Mouse (Mus musculus) forebrain, embryonic 13.5 days (tissue): ENCODE data around the gene Ppat. TPM values are rescaled to one million over a fixed set of nuclear protein-coding genes. Genes with fewer than 3 reads are reported as not detected.

Experiments
- polyA plus RNA-seq: library from polyadenylated mRNA; unstranded; fragments of >200 nt; fragmentation: Nextera tagmentation; extraction: Ambion mirVana; gene quantifications from 2 replicates; pipeline ENCODE4 v1.2.1, GENCODE M21; 2015

Gene Ppat
- polyA plus RNA-seq, 1 experiment from 2014 or later, result 19.2 TPM

Other genes with a start within 250 kb of the Ppat start
- 23.0 and 23.4 TPM in 2 replicates for gene Aasdh, start 46.1 kb downstream of the Ppat start, polyA plus RNA-seq
- gene Paics, start 271 bp downstream of the Ppat start, polyA plus RNA-seq, result 312 and 332 TPM in 2 replicates
- gene Srp72, start 23.1 kb upstream of the Ppat start, polyA plus RNA-seq, result 75.4 and 78.1 TPM in 2 replicates
- gene Arl9, start 52.5 kb upstream of the Ppat start, polyA plus RNA-seq, result not detected in 2 replicates
- 0.18 and 0.38 TPM in 2 replicates for gene Thegl, start 64.4 kb upstream of the Ppat start, polyA plus RNA-seq
- gene Hopx, start 163.5 kb upstream of the Ppat start, polyA plus RNA-seq, result 1.4 and 1.5 TPM in 2 replicates